Mouse (Mus musculus) heart, embryonic 16.5 days (tissue): ENCODE measurements around the gene Maz. TPM values are rescaled to one million over a fixed set of nuclear protein-coding genes. Genes with fewer than 3 reads are reported as not detected.
A peak's percentile ranks its signal among the peaks of the same experiment; 100 is the strongest.

Experiments
- ATAC-seq: fragments of 200-750 bp; cut with Nextera tagmentation; replicated peaks from 2 replicates; pipeline ENCODE4 v1.8.0; 2017; ENCODE audit warnings: moderate number of reproducible peaks; ENCODE audit not compliant: insufficient read depth, low FRiP score; ENCODE audit errors: extremely low read depth
- H3K27ac ChIP-seq: fragments of 300-500 bp; sonication (generic); 2 replicates; pipeline ENCODE4 v1.5.1; 2014; ENCODE audit warnings: mild to moderate bottlenecking, low read length, control low read depth, moderate library complexity
- H3K27me3 ChIP-seq: fragments of 300-500 bp; sonication (generic); 2 replicates; pipeline ENCODE4 v1.6.1; 2014; ENCODE audit warnings: low read length, mixed read lengths; ENCODE audit not compliant: control insufficient read depth, insufficient read depth
- H3K36me3 ChIP-seq: fragments of 300-500 bp; sonication (generic); 2 replicates; pipeline ENCODE4 v1.6.1; 2014; ENCODE audit not compliant: control insufficient read depth, insufficient read depth
- H3K4me1 ChIP-seq: fragments of 300-500 bp; sonication (generic); 2 replicates; pipeline ENCODE4 v1.6.1; 2014; ENCODE audit warnings: low read length, mixed read lengths; ENCODE audit not compliant: control insufficient read depth, insufficient read depth
- H3K4me2 ChIP-seq: fragments of 300-500 bp; sonication (generic); 2 replicates; pipeline ENCODE4 v1.6.1; 2014; ENCODE audit warnings: low read depth, mild to moderate bottlenecking, control low read depth, low read length
- H3K4me3 ChIP-seq: fragments of 300-500 bp; sonication (generic); 2 replicates; pipeline ENCODE4 v1.5.1; 2014; ENCODE audit warnings: mild to moderate bottlenecking, control low read depth, low read length
- H3K9ac ChIP-seq: fragments of 300-500 bp; sonication (generic); 2 replicates; pipeline ENCODE4 v1.6.1; 2014; ENCODE audit warnings: low read length, control low read depth
- H3K9me3 ChIP-seq: fragments of 300-500 bp; sonication (generic); replicated peaks from 2 replicates; pipeline ENCODE4 v1.6.1; 2016; ENCODE audit warnings: low read length; ENCODE audit not compliant: control insufficient read depth
- WGBS: fragments of 180-500 bp; shearing (Covaris S2); extraction: QIAGEN DNeasy Blood & Tissue Kit; methylation state at CpG from one replicate; pipeline ENCODE4 v1.1.7; 2014; 5-methylcytosine and 5-hydroxymethylcytosine counted together
- polyA plus RNA-seq: library from polyadenylated mRNA; unstranded; fragments of >200 nt; fragmentation: Nextera tagmentation; extraction: Ambion mirVana; gene quantifications from 2 replicates; pipeline ENCODE4 v1.2.1, GENCODE M21; 2015

The Maz gene
- polyA plus RNA-seq, 1 experiment from 2014 or later, result 31.5 TPM

GRCm38 (mm10) chr7:127018416-127019305, 8.2 kb downstream of the Maz start:
- H3K27me3 ChIP-seq, result no peaks in the 10 kb centered on the region
- H3K9me3 ChIP-seq, result no peaks in the 10 kb centered on the region
- H3K4me1 ChIP-seq, result peaks cover 60% of the 10 kb centered on the region
- H3K4me2 ChIP-seq, result no peak overlapping the region
- H3K9ac ChIP-seq, result peak overlapping the region; percentile 26; the same call in 1 of the 2 replicates
- H3K4me3 ChIP-seq, result no peak overlapping the region
- WGBS, result 73% methylated on average over 15 of the region's 15 CpGs
- ATAC-seq, result no peak
- H3K36me3 ChIP-seq, result peaks cover 21% of the 10 kb centered on the region
- H3K27ac ChIP-seq, result peak overlapping the region; percentile 99; the same call in 1 of the 2 replicates

- no peaks in the 10 kb centered on the region for H3K27me3 ChIP-seq
- no peak for ATAC-seq
- H3K4me2 ChIP-seq, result no peak overlapping the region
- H3K9me3 ChIP-seq, result no peaks in the 10 kb centered on the region
- WGBS, result 42% methylated on average over 6 of the region's 6 CpGs
- H3K4me3 ChIP-seq, result no peak overlapping the region
- peak overlapping the region; percentile 46; the same call in 1 of the 2 replicates for H3K9ac ChIP-seq
- peaks cover 20% of the 10 kb centered on the region for H3K36me3 ChIP-seq
- peaks cover 58% of the 10 kb centered on the region for H3K4me1 ChIP-seq
- H3K27ac ChIP-seq, result peak overlapping the region; percentile 99
Measured at GRCm38 (mm10) chr7:127017950-127018345, 8.9 kb downstream of the Maz start.

- Histone ChIP-seq H3K9me3 (no peaks in the 10 kb centered on the region), H3K9ac (peak within 1 kb of the TSS; percentile 96), H3K27me3 (no peaks in the 10 kb centered on the region), H3K4me3 (peak within 1 kb of the TSS; percentile 89), H3K4me1 (peaks cover 54% of the 10 kb centered on the region), H3K36me3 (peaks cover 13% of the 10 kb centered on the region; the same call in 1 of the 2 replicates), H3K27ac (peak within 1 kb of the TSS; percentile 99), H3K4me2 (peak within 1 kb of the TSS; percentile 83)
- peak; percentile 84 for ATAC-seq
- WGBS, result 3% methylated on average over 39 of the region's 39 CpGs
Measured at GRCm38 (mm10) chr7:127016971-127017949, 9.6 kb downstream of the Maz start, which contains the start of gene Pagr1a. Gene Pagr1a, minus strand, starts transcription at chr7:127017352.

- Histone ChIP-seq H3K4me1 (peaks cover 46% of the 10 kb centered on the region), H3K36me3 (peaks cover 11% of the 10 kb centered on the region; the same call in 1 of the 2 replicates), H3K27ac (peak overlapping the region; percentile 99), H3K27me3 (no peaks in the 10 kb centered on the region), H3K9me3 (no peaks in the 10 kb centered on the region), H3K4me2 (peak overlapping the region; percentile 83), H3K9ac (peak overlapping the region; percentile 96), H3K4me3 (peak overlapping the region; percentile 89)
- peak; percentile 49 for ATAC-seq
- WGBS, result under 1% methylated on average over 22 of the region's 22 CpGs
Measured at GRCm38 (mm10) chr7:127016486-127016938, 10.3 kb downstream of the Maz start.

- Histone ChIP-seq H3K9ac (peak within 1 kb of the TSS; percentile 96), H3K4me1 (peaks cover 44% of the 10 kb centered on the region), H3K9me3 (no peaks in the 10 kb centered on the region), H3K27me3 (no peaks in the 10 kb centered on the region), H3K36me3 (peaks cover 11% of the 10 kb centered on the region; the same call in 1 of the 2 replicates), H3K4me2 (peak within 1 kb of the TSS; percentile 83), H3K27ac (peak within 1 kb of the TSS; percentile 99), H3K4me3 (peak within 1 kb of the TSS; percentile 89)
- ATAC-seq, result no peak
Measured at GRCm38 (mm10) chr7:127016481-127016485, 10.6 kb downstream of the Maz start, which contains the start of gene Pagr1b. Gene Pagr1b, minus strand, starts transcription at chr7:127016484.

- peaks cover 11% of the 10 kb centered on the region; the same call in 1 of the 2 replicates for H3K36me3 ChIP-seq
- H3K4me1 ChIP-seq, result peaks cover 42% of the 10 kb centered on the region
- peak overlapping the region; percentile 96 for H3K9ac ChIP-seq
- peak overlapping the region; percentile 99 for H3K27ac ChIP-seq
- H3K4me2 ChIP-seq, result peak overlapping the region; percentile 83
- ATAC-seq, result peak; percentile 12; the same call in 1 of the 2 replicates
- peak overlapping the region; percentile 89 for H3K4me3 ChIP-seq
- no peaks in the 10 kb centered on the region for H3K9me3 ChIP-seq
- H3K27me3 ChIP-seq, result no peaks in the 10 kb centered on the region
- 1% methylated on average over 10 of the region's 10 CpGs for WGBS
Measured at GRCm38 (mm10) chr7:127016081-127016480, 10.8 kb downstream of the Maz start.

- H3K9ac ChIP-seq, result no peak overlapping the region
- no peak overlapping the region; the same call in 1 of the 2 replicates for H3K27ac ChIP-seq
- peaks cover 33% of the 10 kb centered on the region for H3K4me1 ChIP-seq
- no peaks in the 10 kb centered on the region for H3K27me3 ChIP-seq
- no peak overlapping the region for H3K4me3 ChIP-seq
- 90% methylated on average over 12 of the region's 12 CpGs for WGBS
- ATAC-seq, result no peak
- peak overlapping the region; percentile 83 for H3K4me2 ChIP-seq
- H3K9me3 ChIP-seq, result no peaks in the 10 kb centered on the region
- peaks cover 11% of the 10 kb centered on the region; the same call in 1 of the 2 replicates for H3K36me3 ChIP-seq
Measured at GRCm38 (mm10) chr7:127014993-127015392, 11.8 kb downstream of the Maz start.

- Histone ChIP-seq H3K9me3 (no peaks in the 10 kb centered on the region), H3K4me1 (peaks cover 33% of the 10 kb centered on the region), H3K4me3 (peak within 1 kb of the TSS; percentile 72), H3K4me2 (peak within 1 kb of the TSS; percentile 83), H3K36me3 (peaks cover 11% of the 10 kb centered on the region; the same call in 1 of the 2 replicates), H3K27ac (peak within 1 kb of the TSS; percentile 99), H3K9ac (peak within 1 kb of the TSS; percentile 64), H3K27me3 (no peaks in the 10 kb centered on the region)
- 21% methylated on average over 11 of the region's 11 CpGs for WGBS
- ATAC-seq, result no peak
Measured at GRCm38 (mm10) chr7:127014320-127014719, 12.5 kb downstream of the Maz start, which contains the start of gene Mvp. Gene Mvp, minus strand, starts transcription at chr7:127014621.
